Mouse (Mus musculus) testis, adult 2 months (tissue): ENCODE data around the gene Rnf34. TPM values are rescaled to one million over a fixed set of nuclear protein-coding genes. Genes with fewer than 3 reads are reported as not detected.

Source experiments
- H3K27ac ChIP-seq: fragments of 200-500 bp; 2 replicates; pipeline ENCODE4 v1.5.1; 2012; ENCODE audit warnings: low read depth, low read length; ENCODE audit not compliant: control insufficient read depth, insufficient read depth
- H3K27me3 ChIP-seq: fragments of 200-500 bp; 2 replicates; pipeline ENCODE4 v1.6.1; 2012; ENCODE audit warnings: mild to moderate bottlenecking, low read length, moderate library complexity; ENCODE audit not compliant: control insufficient read depth, insufficient read depth
- H3K36me3 ChIP-seq: fragments of 200-500 bp; 2 replicates; pipeline ENCODE4 v1.6.1; 2012; ENCODE audit warnings: mild to moderate bottlenecking, low read length; ENCODE audit not compliant: control insufficient read depth, insufficient read depth
- H3K4me1 ChIP-seq: fragments of 200-500 bp; 2 replicates; pipeline ENCODE4 v1.6.1; 2012; ENCODE audit warnings: low read length; ENCODE audit not compliant: control insufficient read depth, insufficient read depth
- H3K4me3 ChIP-seq: fragments of 200-500 bp; 2 replicates; pipeline ENCODE4 v1.5.1; 2012; ENCODE audit warnings: low read depth, mild to moderate bottlenecking, low read length, moderate library complexity, mixed read lengths; ENCODE audit not compliant: control insufficient read depth
- CTCF ChIP-seq: fragments of 200-500 bp; IDR thresholded peaks from 2 replicates; pipeline ENCODE4 v1.5.1; 2012; ENCODE audit warnings: low read depth, mild to moderate bottlenecking, inconsistent platforms, low read length, moderate library complexity; ENCODE audit not compliant: control insufficient read depth, insufficient read depth, insufficient replicate concordance
- POLR2A ChIP-seq: fragments of 200-500 bp; IDR thresholded peaks from 2 replicates; pipeline ENCODE4 v1.6.1; 2012; ENCODE audit warnings: low read depth, mild to moderate bottlenecking, inconsistent platforms, low read length, moderate library complexity; ENCODE audit not compliant: control insufficient read depth
- polyA plus RNA-seq: library from polyadenylated mRNA; depleted of rRNA; stranded (reverse); fragments of >200 nt; gene quantifications from 2 replicates; pipeline ENCODE4 v1.2.3, GENCODE M21; 2012

The Rnf34 gene
- polyA plus RNA-seq, 1 experiment: 27.3 TPM

- peaks cover 1% of the 10 kb centered on the region for H3K36me3 ChIP-seq
- H3K4me3 ChIP-seq: no peak overlapping the region
- no peaks in the 10 kb centered on the region for H3K4me1 ChIP-seq
- H3K27me3 ChIP-seq: no peaks in the 10 kb centered on the region
- TF ChIP-seq POLR2A: no peak
- no peak for TF ChIP-seq CTCF
- no peak overlapping the region for H3K27ac ChIP-seq
These were observed 22.8 kb downstream of the Rnf34 start for GRCm38 (mm10) chr5:122872626-122873025.

GRCm38 (mm10) chr5:122873573-122873972 lies 23.7 kb downstream of the Rnf34 start:
- no peak for TF ChIP-seq POLR2A
- Histone ChIP-seq H3K4me1 (no peaks in the 10 kb centered on the region), H3K27me3 (no peaks in the 10 kb centered on the region), H3K27ac (no peak overlapping the region), H3K36me3 (no peaks in the 10 kb centered on the region; the same call in 1 of the 2 replicates), H3K4me3 (no peak overlapping the region; the same call in 1 of the 2 replicates)

- Histone ChIP-seq H3K36me3 (peaks cover 1% of the 10 kb centered on the region; the same call in 1 of the 2 replicates), H3K4me3 (no peak overlapping the region), H3K27me3 (no peaks in the 10 kb centered on the region), H3K4me1 (no peaks in the 10 kb centered on the region), H3K27ac (no peak overlapping the region)
- TF ChIP-seq CTCF: no peak
- no peak for TF ChIP-seq POLR2A
These were observed 24.5 kb downstream of the Rnf34 start for GRCm38 (mm10) chr5:122874359-122874758.

GRCm38 (mm10) chr5:122876671-122877070 lies 26.8 kb downstream of the Rnf34 start:
- Histone ChIP-seq H3K36me3 (peaks cover 1% of the 10 kb centered on the region), H3K27ac (no peak overlapping the region), H3K4me3 (no peak overlapping the region), H3K4me1 (no peaks in the 10 kb centered on the region), H3K27me3 (no peaks in the 10 kb centered on the region)
- TF ChIP-seq POLR2A (no peak), CTCF (no peak)

- H3K27ac ChIP-seq: no peak overlapping the region
- no peak overlapping the region for H3K4me3 ChIP-seq
- no peaks in the 10 kb centered on the region for H3K27me3 ChIP-seq
- TF ChIP-seq CTCF (no peak), POLR2A (no peak)
- H3K36me3 ChIP-seq: peaks cover 1% of the 10 kb centered on the region
- no peaks in the 10 kb centered on the region for H3K4me1 ChIP-seq
These were observed 30.6 kb downstream of the Rnf34 start for GRCm38 (mm10) chr5:122880241-122880980.

- Histone ChIP-seq H3K27ac (no peak overlapping the region), H3K27me3 (no peaks in the 10 kb centered on the region), H3K4me3 (no peak overlapping the region), H3K4me1 (peaks cover 2% of the 10 kb centered on the region; the same call in 1 of the 2 replicates), H3K36me3 (peaks cover 1% of the 10 kb centered on the region)
- TF ChIP-seq POLR2A (no peak), CTCF (peak; percentile 58; the same call in 1 of the 2 replicates)
These were observed 31.5 kb downstream of the Rnf34 start for GRCm38 (mm10) chr5:122881313-122881712.

GRCm38 (mm10) chr5:122882256-122883050 lies 32.6 kb downstream of the Rnf34 start:
- Histone ChIP-seq H3K27me3 (no peaks in the 10 kb centered on the region), H3K4me1 (peaks cover 2% of the 10 kb centered on the region; the same call in 1 of the 2 replicates), H3K27ac (no peak overlapping the region), H3K36me3 (peaks cover 1% of the 10 kb centered on the region), H3K4me3 (no peak overlapping the region)
- TF ChIP-seq POLR2A (no peak), CTCF (no peak)
